Mouse (Mus musculus) CH12.LX (cell line): Measurements from ENCODE around the gene 9930111J21Rik2. TPM values are rescaled to one million over a fixed set of nuclear protein-coding genes. Genes with fewer than 3 reads are reported as not detected.

Source experiments
- DNase-seq: peaks from one replicate; pipeline ENCODE4 v3.0.0-alpha.2; 2013; ENCODE audit errors: extremely low read depth
- H3K27ac ChIP-seq: 2 replicates; pipeline ENCODE4 v1.5.1; 2012; ENCODE audit warnings: low read depth, mild to moderate bottlenecking, control low read depth, moderate library complexity; ENCODE audit not compliant: insufficient read depth
- H3K27me3 ChIP-seq: replicated peaks from 2 replicates; pipeline ENCODE3; 2012; ENCODE audit warnings: inconsistent platforms
- H3K36me3 ChIP-seq, 2 experiments: replicated peaks in 1 of 2; 2 replicates each; pipeline versions ENCODE3 to v1.6.1; 2012; ENCODE audit warnings: inconsistent platforms in 1 of 2, low read length in 1 of 2, mild to moderate bottlenecking in 1 of 2, mixed read lengths in 1 of 2, moderate library complexity in 1 of 2; ENCODE audit not compliant: control insufficient read depth in 1 of 2, insufficient read depth in 1 of 2
- H3K4me1 ChIP-seq, 2 experiments: 2 replicates each; pipeline ENCODE4 v1.6.1; 2012; ENCODE audit warnings: inconsistent platforms in 1 of 2, moderate library complexity in 1 of 2; ENCODE audit not compliant: insufficient read depth in 2 of 2, control insufficient read depth in 1 of 2
- H3K4me2 ChIP-seq: 2 replicates; pipeline ENCODE4 v1.6.1; 2012; ENCODE audit warnings: low read depth, mild to moderate bottlenecking, control low read depth; ENCODE audit not compliant: poor library complexity, insufficient read depth, severe bottlenecking
- H3K4me3 ChIP-seq, 3 experiments: fragments of 150-350 bp in 1 of 3; sonication (generic) in 1 of 3; replicated peaks in 1 of 3; 2 replicates each; pipeline versions ENCODE3 to v1.5.1; 2011 to 2012; ENCODE audit warnings: low read depth in 2 of 3, low read length in 2 of 3, mild to moderate bottlenecking in 2 of 3, moderate library complexity in 2 of 3, control low read depth in 1 of 3, improper control_type of control experiment in 1 of 3, inconsistent platforms in 1 of 3, mixed read lengths in 1 of 3; ENCODE audit not compliant: poor library complexity in 1 of 3
- H3K79me2 ChIP-seq: replicated peaks from 2 replicates; pipeline ENCODE4 v1.6.1; 2012; ENCODE audit warnings: mild to moderate bottlenecking, moderate library complexity; ENCODE audit not compliant: control insufficient read depth, poor library complexity, insufficient read depth, severe bottlenecking; ENCODE audit errors: extremely low read depth
- H3K9ac ChIP-seq: 2 replicates; pipeline ENCODE4 v1.6.1; 2012; ENCODE audit warnings: low read depth, mild to moderate bottlenecking, control low read depth, moderate library complexity; ENCODE audit not compliant: insufficient read depth
- H3K9me3 ChIP-seq: replicated peaks from 2 replicates; pipeline ENCODE3; 2012; ENCODE audit warnings: low read length, inconsistent platforms, mixed read lengths
- BHLHE40 ChIP-seq: IDR thresholded peaks from 2 replicates; pipeline ENCODE4 v1.6.1; 2011; ENCODE audit warnings: mild to moderate bottlenecking, low read depth, low read length, improper control_type of control experiment
- CHD1 ChIP-seq: IDR thresholded peaks from 2 replicates; pipeline ENCODE4 v1.6.1; 2012; ENCODE audit warnings: low read depth, low read length, improper control_type of control experiment, inconsistent platforms
- CHD2 ChIP-seq: IDR thresholded peaks from 2 replicates; pipeline ENCODE4 v1.6.1; 2011; ENCODE audit warnings: low read length, improper control_type of control experiment
- CTCF ChIP-seq, 2 experiments: IDR thresholded peaks in 1 of 2; conservative IDR thresholded peaks in 1 of 2; 2 replicates each; pipeline ENCODE4 v1.5.1; 2011 to 2012; ENCODE audit warnings: low read depth in 2 of 2, low read length in 2 of 2, improper control_type of control experiment in 1 of 2, inconsistent platforms in 1 of 2, mild to moderate bottlenecking in 1 of 2, moderate library complexity in 1 of 2
- E2F4 ChIP-seq: IDR thresholded peaks from 2 replicates; pipeline ENCODE4 v1.6.1; 2011; ENCODE audit warnings: low read depth, low read length, improper control_type of control experiment; ENCODE audit not compliant: insufficient replicate concordance
- ELF1 ChIP-seq: IDR thresholded peaks from 2 replicates; pipeline ENCODE4 v1.6.1; 2014; ENCODE audit warnings: low read depth, mild to moderate bottlenecking, inconsistent platforms, low read length, improper control_type of control experiment
- EP300 ChIP-seq: IDR thresholded peaks from 2 replicates; pipeline ENCODE4 v1.6.1; 2011; ENCODE audit warnings: low read length, improper control_type of control experiment
- ETS1 ChIP-seq: conservative IDR thresholded peaks from 2 replicates; pipeline ENCODE4 v1.6.1; 2012; ENCODE audit warnings: low read depth, mild to moderate bottlenecking, inconsistent platforms, low read length, improper control_type of control experiment, moderate library complexity
- IRF4 ChIP-seq: IDR thresholded peaks from 2 replicates; pipeline ENCODE4 v1.6.1; 2014; ENCODE audit warnings: low read depth, mild to moderate bottlenecking, inconsistent platforms, low read length, improper control_type of control experiment
- JUN ChIP-seq: IDR thresholded peaks from 2 replicates; pipeline ENCODE4 v1.6.1; 2011; ENCODE audit warnings: low read depth, mild to moderate bottlenecking, low read length, improper control_type of control experiment, moderate library complexity; ENCODE audit not compliant: insufficient read depth
- MAFK ChIP-seq: IDR thresholded peaks from 2 replicates; pipeline ENCODE4 v1.6.1; 2011; ENCODE audit warnings: low read length, improper control_type of control experiment; ENCODE audit not compliant: insufficient replicate concordance
- MAX ChIP-seq: IDR thresholded peaks from 2 replicates; pipeline ENCODE4 v1.6.1; 2011; ENCODE audit warnings: low read length, improper control_type of control experiment
- MEF2A ChIP-seq: IDR thresholded peaks from 2 replicates; pipeline ENCODE4 v1.6.1; 2014; ENCODE audit warnings: low read depth, mild to moderate bottlenecking, inconsistent platforms, low read length, improper control_type of control experiment, borderline replicate concordance
- MYC ChIP-seq: IDR thresholded peaks from 2 replicates; pipeline ENCODE4 v1.6.1; 2011; ENCODE audit warnings: low read depth, mild to moderate bottlenecking, improper control_type of control experiment, low read length
- NRF1 ChIP-seq: IDR thresholded peaks from 2 replicates; pipeline ENCODE4 v1.6.1; 2014; ENCODE audit warnings: low read depth, mild to moderate bottlenecking, inconsistent platforms, low read length, improper control_type of control experiment, moderate library complexity
- RAD21 ChIP-seq: IDR thresholded peaks from 2 replicates; pipeline ENCODE4 v1.6.1; 2011; ENCODE audit warnings: low read depth, mild to moderate bottlenecking, low read length, improper control_type of control experiment, moderate library complexity
- SIN3A ChIP-seq: IDR thresholded peaks from 2 replicates; pipeline ENCODE4 v1.6.1; 2012; ENCODE audit warnings: low read length, improper control_type of control experiment, inconsistent platforms
- SMC3 ChIP-seq: IDR thresholded peaks from 2 replicates; pipeline ENCODE4 v1.6.1; 2011; ENCODE audit warnings: low read depth, low read length, improper control_type of control experiment
- UBTF ChIP-seq: IDR thresholded peaks from 2 replicates; pipeline ENCODE4 v1.6.1; 2012; ENCODE audit warnings: low read depth, mild to moderate bottlenecking, inconsistent platforms, low read length, improper control_type of control experiment, moderate library complexity
- ZKSCAN1 ChIP-seq: IDR thresholded peaks from 2 replicates; pipeline ENCODE4 v1.6.1; 2012; ENCODE audit warnings: low read depth, inconsistent platforms, low read length, improper control_type of control experiment, borderline replicate concordance
- ZMIZ1 ChIP-seq: IDR thresholded peaks from 2 replicates; pipeline ENCODE4 v1.6.1; 2012; ENCODE audit warnings: low read depth, mild to moderate bottlenecking, inconsistent platforms, low read length, improper control_type of control experiment
- ZNF384 ChIP-seq: IDR thresholded peaks from 2 replicates; pipeline ENCODE4 v1.6.1; 2012; ENCODE audit warnings: low read depth, low read length, improper control_type of control experiment, inconsistent platforms
- dilution Hi-C: fragments of 300-500 bp; cut with MboI; formaldehyde crosslinking; loops from 2 replicates; pipeline ENCODE4 v1.14.3; 2020; ENCODE audit warnings: low sequenced_read_pairs; ENCODE audit not compliant: extremely low pct_unique_long_range_greater_than_20kb, extremely low pct_ligation_motif_present
- in situ Hi-C: fragments of 300-500 bp; cut with MboI; formaldehyde crosslinking; loops from 3 replicates; pipeline ENCODE4 v1.14.3; 2019; ENCODE audit warnings: low sequenced_read_pairs, low pct_ligation_motif_present, low pct_unique_long_range_greater_than_20kb, mixed read lengths
- polyA plus RNA-seq: library from polyadenylated mRNA; unstranded; fragments of >175 nt; gene quantifications from 2 replicates; pipeline ENCODE4 v1.2.1, GENCODE M21; 2012; ENCODE audit warnings: low read depth; ENCODE audit not compliant: insufficient read length
- total RNA-seq, 2 experiments: library from RNA; depleted of rRNA; stranded (reverse); fragments of 300-350 nt in 1 of 2; fragments of >200 nt in 1 of 2; gene quantifications; 2 replicates each; pipeline ENCODE4 v1.2.3; 2012 to 2014

The 9930111J21Rik2 gene
- total and polyA plus RNA-seq, 3 experiments: 6.9 to 22.7 (median 18.5) TPM

DNA sequence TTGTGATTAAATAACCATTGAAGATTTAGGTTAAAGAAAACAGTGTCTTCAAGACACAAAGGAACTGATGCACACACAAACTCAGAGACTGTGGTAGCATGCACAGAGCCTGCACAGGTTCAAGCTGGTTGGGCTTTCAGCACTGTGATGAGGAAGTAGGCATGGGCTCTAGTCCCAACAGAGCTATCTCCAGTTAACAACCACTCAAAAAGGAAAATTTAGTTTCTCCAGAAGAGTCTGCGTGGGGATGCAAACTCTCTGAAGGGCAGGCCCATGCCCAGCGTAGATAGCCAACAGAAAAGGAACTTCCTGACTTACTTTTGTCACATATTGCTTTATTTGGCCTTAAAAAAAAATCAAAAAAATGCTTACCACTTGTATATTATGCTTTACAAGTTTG lies 41.7 kb upstream of the 9930111J21Rik2 start:
- in situ Hi-C loops (no loop called here), dilution Hi-C loops (no loop called here)
- Histone ChIP-seq H3K79me2 (no peaks in the 10 kb centered on the region; the same call in 1 of the 2 replicates), H3K4me3 (no peak overlapping the region), H3K4me2 (no peak overlapping the region), H3K9ac (no peak overlapping the region), H3K36me3 (no peaks in the 10 kb centered on the region), H3K27me3 (no peaks in the 10 kb centered on the region), H3K4me1 (peaks cover 0 to 13% of the 10 kb centered on the region in 2 experiments; a peak in 3 of 4 replicates), H3K27ac (no peak overlapping the region), H3K9me3 (no peaks in the 10 kb centered on the region)
- TF ChIP-seq ELF1: no peak
- no peak for TF ChIP-seq JUN
- no peak for TF ChIP-seq CTCF (conservative IDR thresholded peaks at IDR 0.05 in 1 of 2, IDR thresholded peaks at IDR 0.05 in 1 of 2; ENCODE audit: low read depth in 2 of 2, low read length in 2 of 2)
- no peak for DNase-seq

DNA sequence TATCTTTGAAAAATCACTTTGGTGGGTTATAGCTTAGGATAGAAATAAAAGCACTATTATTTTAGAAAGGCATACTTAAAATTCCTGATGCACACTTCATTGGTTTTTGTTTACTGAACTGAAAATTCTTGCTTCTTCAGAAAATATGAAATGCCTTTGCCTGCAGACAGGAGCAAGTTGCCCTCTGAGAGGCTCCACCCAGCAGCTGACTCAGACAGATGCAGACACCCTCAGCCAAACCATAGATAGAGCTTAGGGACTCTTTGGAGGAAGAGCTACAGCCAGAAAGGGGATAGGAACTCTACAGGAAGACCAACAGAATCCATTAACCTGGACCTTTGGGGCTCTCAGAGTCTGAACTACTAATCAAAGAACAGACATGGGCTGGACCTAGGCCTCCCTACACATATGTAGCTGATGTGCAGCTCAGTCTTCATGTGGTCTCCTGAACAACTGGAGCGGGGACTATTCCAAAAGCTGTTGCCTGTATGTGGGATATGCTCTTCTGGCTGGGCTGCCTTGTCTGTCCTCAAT lies 41.1 kb upstream of the 9930111J21Rik2 start:
- no peak overlapping the region for H3K27ac ChIP-seq
- H3K4me3 ChIP-seq: no peak overlapping the region
- DNase-seq: no peak
- H3K79me2 ChIP-seq: no peaks in the 10 kb centered on the region; the same call in 1 of the 2 replicates
- peaks cover 0 to 16% of the 10 kb centered on the region in 2 experiments; a peak in 3 of 4 replicates for H3K4me1 ChIP-seq
- no peaks in the 10 kb centered on the region for H3K9me3 ChIP-seq
- in situ Hi-C loops (no loop called here), dilution Hi-C loops (no loop called here)
- no peak overlapping the region for H3K4me2 ChIP-seq
- H3K36me3 ChIP-seq: no peaks in the 10 kb centered on the region
- TF ChIP-seq MAFK (no peak), ETS1 (no peak), ZMIZ1 (no peak), CHD2 (no peak)
- no peak overlapping the region for H3K9ac ChIP-seq
- no peaks in the 10 kb centered on the region for H3K27me3 ChIP-seq

DNA sequence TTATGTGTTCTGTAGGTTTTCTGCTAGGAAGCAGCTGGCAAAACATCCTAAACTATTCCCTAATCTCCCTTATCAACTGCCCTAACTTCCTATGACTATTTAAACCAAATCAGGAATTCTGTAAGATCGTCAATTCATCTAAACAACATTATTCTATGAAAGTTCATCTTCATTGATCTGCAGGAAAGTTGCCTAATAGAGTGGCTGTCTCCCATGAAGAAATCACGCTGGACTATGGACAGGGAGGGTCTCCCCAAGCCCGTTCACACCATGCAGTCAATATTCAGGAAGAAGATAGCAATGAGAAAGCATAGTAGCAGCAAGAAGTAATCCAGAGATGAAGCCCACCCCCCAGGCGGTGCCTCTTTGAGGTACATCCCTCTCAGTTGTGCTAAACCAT lies 40.1 kb upstream of the 9930111J21Rik2 start:
- H3K4me3 ChIP-seq: no peak overlapping the region
- H3K4me2 ChIP-seq: no peak overlapping the region
- no peaks in the 10 kb centered on the region for H3K36me3 ChIP-seq
- no peak for TF ChIP-seq BHLHE40
- TF ChIP-seq MYC: no peak
- no peak for TF ChIP-seq EP300
- no peak for TF ChIP-seq UBTF
- no peak for TF ChIP-seq CHD1
- no peak for TF ChIP-seq ZMIZ1
- no peak for TF ChIP-seq NRF1
- no peak for TF ChIP-seq ZKSCAN1
- TF ChIP-seq E2F4: no peak
- no peak for TF ChIP-seq MAX
- TF ChIP-seq ZNF384: no peak
- TF ChIP-seq RAD21: no peak
- TF ChIP-seq SIN3A: no peak
- no peak for TF ChIP-seq ETS1
- TF ChIP-seq MEF2A: no peak
- no peak for TF ChIP-seq SMC3
- no peak for TF ChIP-seq IRF4
- H3K9me3 ChIP-seq: no peaks in the 10 kb centered on the region
- in situ Hi-C loops: no loop called here
- peaks cover 0 to 25% of the 10 kb centered on the region in 2 experiments; a peak in 3 of 4 replicates for H3K4me1 ChIP-seq
- dilution Hi-C loops: no loop called here
- no peak overlapping the region for H3K27ac ChIP-seq
- H3K79me2 ChIP-seq: no peaks in the 10 kb centered on the region; the same call in 1 of the 2 replicates
- DNase-seq: no peak
- H3K9ac ChIP-seq: no peak overlapping the region
- no peaks in the 10 kb centered on the region for H3K27me3 ChIP-seq
